Mouse (Mus musculus): ENCODE measurements around the gene Prrg1. TPM values are rescaled to one million over a fixed set of nuclear protein-coding genes. Genes with fewer than 3 reads are reported as not detected.
"Not testable (repeated sequence)": the region's sequence is repeated elsewhere in the genome, so short reads cannot be mapped to it uniquely, and the experiment has no call there.

The Prrg1 gene
- polyA plus RNA-seq, 1 experiment from 2014 or later, result 10.7 TPM

GRCm38 (mm10) chrX:78538632-78539316 is 44.9 kb downstream of the Prrg1 start:
- H3K4me1 ChIP-seq (ENCODE audit: control insufficient read depth, insufficient read depth, low read length), result no peaks in the 10 kb centered on the region
- no peak overlapping the region for H3K4me2 ChIP-seq (replicated peaks; ENCODE audit: low read depth, low read length)
- 81% methylated on average over 2 of the region's 2 CpGs for WGBS
- no peaks in the 10 kb centered on the region for H3K27me3 ChIP-seq (ENCODE audit: control insufficient read depth, insufficient read depth, low read length)
- no peak for ATAC-seq (ENCODE audit: low FRiP score, low TSS enrichment)
- H3K4me3 ChIP-seq (ENCODE audit: low read length), result no peak overlapping the region
- H3K27ac ChIP-seq (ENCODE audit: low read depth, low read length), result no peak overlapping the region
- no peak overlapping the region for H3K9ac ChIP-seq (ENCODE audit: low read depth, low read length)
- H3K36me3 ChIP-seq (ENCODE audit: control insufficient read depth, insufficient read depth, low read length), result no peaks in the 10 kb centered on the region
- no peaks in the 10 kb centered on the region for H3K9me3 ChIP-seq (ENCODE audit: control insufficient read depth, low read length)

GRCm38 (mm10) chrX:78518301-78518700 is 65.4 kb downstream of the Prrg1 start:
- Histone ChIP-seq H3K4me3 (ENCODE audit: low read length) (no peak overlapping the region), H3K27me3 (ENCODE audit: control insufficient read depth, insufficient read depth, low read length) (no peaks in the 10 kb centered on the region), H3K4me1 (ENCODE audit: control insufficient read depth, insufficient read depth, low read length) (no peaks in the 10 kb centered on the region), H3K27ac (ENCODE audit: low read depth, low read length) (no peak overlapping the region), H3K36me3 (ENCODE audit: control insufficient read depth, insufficient read depth, low read length) (no peaks in the 10 kb centered on the region), H3K4me2 (replicated peaks; ENCODE audit: low read depth, low read length) (no peak overlapping the region), H3K9me3 (ENCODE audit: control insufficient read depth, low read length) (no peaks in the 10 kb centered on the region), H3K9ac (ENCODE audit: low read depth, low read length) (no peak overlapping the region)
- no peak for ATAC-seq (ENCODE audit: low FRiP score, low TSS enrichment)
- 90% methylated on average over 2 of the region's 2 CpGs for WGBS

GRCm38 (mm10) chrX:78482987-78483386 is 100.7 kb downstream of the Prrg1 start:
- Histone ChIP-seq H3K9me3 (ENCODE audit: control insufficient read depth, low read length) (no peaks in the 10 kb centered on the region), H3K4me1 (ENCODE audit: control insufficient read depth, insufficient read depth, low read length) (no peaks in the 10 kb centered on the region), H3K27ac (ENCODE audit: low read depth, low read length) (no peak overlapping the region), H3K9ac (ENCODE audit: low read depth, low read length) (no peak overlapping the region), H3K4me3 (ENCODE audit: low read length) (no peak overlapping the region), H3K27me3 (ENCODE audit: control insufficient read depth, insufficient read depth, low read length) (no peaks in the 10 kb centered on the region), H3K36me3 (ENCODE audit: control insufficient read depth, insufficient read depth, low read length) (no peaks in the 10 kb centered on the region), H3K4me2 (replicated peaks; ENCODE audit: low read depth, low read length) (no peak overlapping the region)
- 91% methylated on average over 2 of the region's 2 CpGs for WGBS
- ATAC-seq (ENCODE audit: low FRiP score, low TSS enrichment), result no peak

DNA sequence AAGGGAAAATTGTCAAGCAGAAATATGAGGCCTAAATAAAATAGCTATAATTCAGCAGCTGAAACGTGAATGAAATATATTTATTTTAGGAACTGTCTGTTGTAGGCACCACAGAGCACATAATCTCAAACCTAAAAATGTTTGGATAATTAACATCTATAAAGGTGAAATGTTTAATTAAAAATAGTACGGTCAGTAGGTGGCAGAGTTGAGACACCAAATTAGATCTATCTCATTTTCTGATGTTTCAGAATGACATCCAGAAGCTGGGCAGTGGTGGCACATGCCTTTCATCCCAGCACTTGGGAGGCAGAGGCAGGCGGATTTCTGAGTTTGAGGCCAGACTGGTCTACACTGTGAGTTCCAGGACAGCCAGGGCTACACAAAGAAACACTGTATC is 104.0 kb downstream of the Prrg1 start:
- H3K4me3 ChIP-seq (ENCODE audit: low read length), result no peak overlapping the region
- ATAC-seq (ENCODE audit: low FRiP score, low TSS enrichment), result no peak
- H3K4me2 ChIP-seq (replicated peaks; ENCODE audit: low read depth, low read length), result no peak overlapping the region
- no peak overlapping the region for H3K9ac ChIP-seq (ENCODE audit: low read depth, low read length)
- 67% methylated on average over 3 of the region's 3 CpGs for WGBS
- no peak overlapping the region for H3K27ac ChIP-seq (ENCODE audit: low read depth, low read length)
- no peaks in the 10 kb centered on the region for H3K9me3 ChIP-seq (ENCODE audit: control insufficient read depth, low read length)
- no peaks in the 10 kb centered on the region for H3K4me1 ChIP-seq (ENCODE audit: control insufficient read depth, insufficient read depth, low read length)
- no peaks in the 10 kb centered on the region for H3K27me3 ChIP-seq (ENCODE audit: control insufficient read depth, insufficient read depth, low read length)
- H3K36me3 ChIP-seq (ENCODE audit: control insufficient read depth, insufficient read depth, low read length), result no peaks in the 10 kb centered on the region

DNA sequence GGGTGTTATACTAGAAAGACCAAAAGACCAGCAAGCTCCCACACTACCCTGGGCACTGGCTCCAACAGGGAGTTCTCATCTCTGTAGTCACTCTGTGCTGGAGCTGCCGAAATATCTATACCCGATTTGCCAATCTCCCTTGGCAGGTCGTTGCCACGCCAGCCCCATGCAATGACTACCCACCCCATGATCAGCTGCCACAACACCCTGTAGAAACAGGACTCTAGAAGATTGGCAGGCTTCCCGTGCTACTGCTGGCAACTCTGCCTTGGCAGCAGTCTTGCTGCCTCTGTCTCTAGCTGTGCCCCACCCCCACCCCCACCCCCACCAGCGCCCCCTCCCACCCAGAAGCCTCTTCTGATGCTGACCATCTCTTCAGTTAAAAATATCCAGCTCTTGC is 149.3 kb downstream of the Prrg1 start:
- WGBS, result 86% methylated on average over 6 of the region's 6 CpGs

GRCm38 (mm10) chrX:78403346-78403745 is 180.3 kb downstream of the Prrg1 start:
- not testable (repeated sequence) for H3K9ac ChIP-seq (ENCODE audit: low read depth, low read length)

More for the DNA sequence above, 149.3 kb downstream of the Prrg1 start:
- H3K27ac ChIP-seq (ENCODE audit: low read depth, low read length), result no peak overlapping the region
- H3K4me1 ChIP-seq (ENCODE audit: control insufficient read depth, insufficient read depth, low read length), result no peaks in the 10 kb centered on the region
- H3K9ac ChIP-seq (ENCODE audit: low read depth, low read length), result no peak overlapping the region
- no peak for ATAC-seq (ENCODE audit: low FRiP score, low TSS enrichment)
- no peaks in the 10 kb centered on the region for H3K36me3 ChIP-seq (ENCODE audit: control insufficient read depth, insufficient read depth, low read length)
- H3K4me2 ChIP-seq (replicated peaks; ENCODE audit: low read depth, low read length), result no peak overlapping the region
- no peak overlapping the region for H3K4me3 ChIP-seq (ENCODE audit: low read length)
- H3K27me3 ChIP-seq (ENCODE audit: control insufficient read depth, insufficient read depth, low read length), result no peaks in the 10 kb centered on the region
- H3K9me3 ChIP-seq (ENCODE audit: control insufficient read depth, low read length), result no peaks in the 10 kb centered on the region

More at GRCm38 (mm10) chrX:78403346-78403745, 180.3 kb downstream of the Prrg1 start:
- H3K27ac ChIP-seq (ENCODE audit: low read depth, low read length); H3K36me3 ChIP-seq (ENCODE audit: control insufficient read depth, insufficient read depth, low read length); H3K27me3 ChIP-seq (ENCODE audit: control insufficient read depth, insufficient read depth, low read length); H3K4me2 ChIP-seq (replicated peaks; ENCODE audit: low read depth, low read length); H3K4me3 ChIP-seq (ENCODE audit: low read length); H3K4me1 ChIP-seq (ENCODE audit: control insufficient read depth, insufficient read depth, low read length); ATAC-seq (ENCODE audit: low FRiP score, low TSS enrichment); H3K9me3 ChIP-seq (ENCODE audit: control insufficient read depth, low read length): not testable (repeated sequence)
- 77% methylated on average over 2 of the region's 2 CpGs for WGBS

Other genes with a start within 250 kb of the Prrg1 start
- gene 4930480E11Rik, start 214.3 kb downstream of the Prrg1 start, polyA plus RNA-seq (2014; fragmentation: Nextera tagmentation; extraction: Ambion mirVana), result not detected in 2 replicates
- gene Fam47c, start 153.9 kb upstream of the Prrg1 start, polyA plus RNA-seq (2014; fragmentation: Nextera tagmentation; extraction: Ambion mirVana), result not detected in 2 replicates

Measured in kidney, embryonic 14.5 days (tissue).